Mouse (Mus musculus) hindbrain, postnatal 0 days (tissue): Measurements from ENCODE around the gene Srrm4. TPM values are rescaled to one million over a fixed set of nuclear protein-coding genes. Genes with fewer than 3 reads are reported as not detected.

ENCODE experiments used
- ATAC-seq: fragments of 200-750 bp; cut with Nextera tagmentation; 2 replicates; pipeline ENCODE4 v1.8.0; 2017; ENCODE audit warnings: mild to moderate bottlenecking, moderate TSS enrichment, moderate library complexity
- DNase-seq: peaks from one replicate; pipeline ENCODE4 v3.0.0-alpha.2; 2015; ENCODE audit warnings: low spot score
- H3K27ac ChIP-seq: fragments of 300-500 bp; sonication (generic); 2 replicates; pipeline ENCODE4 v1.5.1; 2014; ENCODE audit warnings: mild to moderate bottlenecking
- H3K27me3 ChIP-seq: fragments of 300-500 bp; sonication (generic); 2 replicates; pipeline ENCODE4 v1.6.1; 2014; ENCODE audit warnings: low read length, mixed read lengths; ENCODE audit not compliant: insufficient read depth
- H3K36me3 ChIP-seq: fragments of 300-500 bp; sonication (generic); 2 replicates; pipeline ENCODE4 v1.6.1; 2014; ENCODE audit warnings: low read length, mixed read lengths; ENCODE audit not compliant: insufficient read depth
- H3K4me1 ChIP-seq: fragments of 300-500 bp; sonication (generic); 2 replicates; pipeline ENCODE4 v1.6.1; 2014; ENCODE audit warnings: antibody characterized with exemption, low read length, mixed read lengths; ENCODE audit not compliant: insufficient read depth
- H3K4me2 ChIP-seq: fragments of 300-500 bp; sonication (generic); 2 replicates; pipeline ENCODE4 v1.6.1; 2014; ENCODE audit warnings: low read depth, mild to moderate bottlenecking, low read length, moderate library complexity, mixed read lengths
- H3K4me3 ChIP-seq: fragments of 300-500 bp; sonication (generic); 2 replicates; pipeline ENCODE4 v1.5.1; 2014; ENCODE audit warnings: low read length
- H3K9ac ChIP-seq: fragments of 300-500 bp; sonication (generic); replicated peaks from 2 replicates; pipeline ENCODE4 v1.6.1; 2014; ENCODE audit warnings: mild to moderate bottlenecking, low read length, moderate library complexity, mixed read lengths
- H3K9me3 ChIP-seq: fragments of 300-500 bp; sonication (generic); 2 replicates; pipeline ENCODE4 v1.6.1; 2016; ENCODE audit warnings: low read length, mixed read lengths
- CTCF ChIP-seq: IDR thresholded peaks from 2 replicates; pipeline ENCODE4 v1.5.1; 2016; ENCODE audit warnings: antibody characterized with exemption, control low read depth, low read depth
- WGBS: fragments of 180-500 bp; shearing (Covaris S2); extraction: QIAGEN DNeasy Blood & Tissue Kit; methylation state at CpG from one replicate; pipeline ENCODE4 v1.1.7; 2014; 5-methylcytosine and 5-hydroxymethylcytosine counted together
- polyA plus RNA-seq: library from polyadenylated mRNA; unstranded; fragments of >200 nt; fragmentation: Nextera tagmentation; extraction: Ambion mirVana; gene quantifications from 2 replicates; pipeline ENCODE4 v1.2.1, GENCODE M21; 2015
- total RNA-seq: library from RNA; depleted of rRNA; stranded (reverse); fragments of >200 nt; gene quantifications from 2 replicates; pipeline ENCODE4 v1.2.3, GENCODE M21; 2014

Gene Srrm4
- total and polyA plus RNA-seq, 2 experiments from 2014 or later: 5.9 to 12.5 TPM

DNA sequence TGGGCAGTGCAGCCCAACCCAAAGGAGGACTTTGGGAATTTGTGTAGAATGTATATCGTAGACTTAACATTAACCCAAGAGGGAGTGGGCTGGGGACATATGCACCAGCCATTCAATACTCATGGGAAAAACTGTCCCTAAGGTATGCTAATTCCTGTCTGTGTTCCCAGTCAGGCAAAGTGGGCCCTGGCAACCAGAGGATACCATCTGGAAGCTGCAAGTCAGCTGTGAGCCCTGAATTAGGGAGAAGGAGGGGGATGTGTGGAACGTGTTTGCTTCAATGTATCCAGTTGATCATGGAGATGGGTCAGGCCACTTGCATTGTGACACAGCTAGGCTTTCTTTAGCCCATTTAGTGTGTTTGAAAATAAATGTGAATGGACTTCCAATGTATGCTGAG lies 131.6 kb downstream of the Srrm4 start:
- WGBS: 41% methylated on average over 2 of the region's 2 CpGs
- no peak for TF ChIP-seq CTCF
- no peak for DNase-seq
- H3K27me3 ChIP-seq: no peaks in the 10 kb centered on the region
- H3K4me1 ChIP-seq: no peaks in the 10 kb centered on the region
- no peak overlapping the region for H3K4me3 ChIP-seq
- no peak for ATAC-seq
- H3K4me2 ChIP-seq: no peak overlapping the region
- no peak overlapping the region for H3K9ac ChIP-seq
- peaks cover 1% of the 10 kb centered on the region for H3K9me3 ChIP-seq
- no peak overlapping the region for H3K27ac ChIP-seq
- peaks cover 9% of the 10 kb centered on the region for H3K36me3 ChIP-seq

DNA sequence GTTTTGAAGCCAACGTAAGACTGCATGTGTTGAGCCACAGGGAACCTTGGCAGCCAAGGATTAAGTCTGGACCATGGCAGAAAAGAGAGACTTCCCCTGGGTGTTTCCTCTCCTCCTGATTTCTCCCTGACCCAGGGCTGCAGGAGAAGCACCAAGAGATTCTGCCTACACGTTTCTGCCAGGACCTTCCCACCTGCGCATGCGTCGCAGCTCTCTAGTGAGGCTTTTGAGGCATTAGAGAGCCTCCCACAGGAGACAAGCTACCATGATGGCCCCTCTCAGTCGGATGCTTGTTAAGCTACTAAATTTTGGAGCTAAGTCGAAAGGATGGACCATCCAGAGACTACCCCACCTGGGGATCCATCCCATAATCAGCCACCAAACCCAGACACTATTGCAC lies 133.8 kb downstream of the Srrm4 start:
- DNase-seq (no peak), ATAC-seq (no peak)
- no peak overlapping the region for H3K27ac ChIP-seq
- no peaks in the 10 kb centered on the region for H3K36me3 ChIP-seq
- no peak overlapping the region for H3K4me3 ChIP-seq
- no peak for TF ChIP-seq CTCF
- WGBS: 74% methylated on average over 7 of the region's 7 CpGs
- H3K9me3 ChIP-seq: no peaks in the 10 kb centered on the region
- no peaks in the 10 kb centered on the region; the same call in 1 of the 2 replicates for H3K4me1 ChIP-seq
- no peak overlapping the region for H3K4me2 ChIP-seq
- no peak overlapping the region for H3K9ac ChIP-seq
- no peaks in the 10 kb centered on the region for H3K27me3 ChIP-seq

DNA sequence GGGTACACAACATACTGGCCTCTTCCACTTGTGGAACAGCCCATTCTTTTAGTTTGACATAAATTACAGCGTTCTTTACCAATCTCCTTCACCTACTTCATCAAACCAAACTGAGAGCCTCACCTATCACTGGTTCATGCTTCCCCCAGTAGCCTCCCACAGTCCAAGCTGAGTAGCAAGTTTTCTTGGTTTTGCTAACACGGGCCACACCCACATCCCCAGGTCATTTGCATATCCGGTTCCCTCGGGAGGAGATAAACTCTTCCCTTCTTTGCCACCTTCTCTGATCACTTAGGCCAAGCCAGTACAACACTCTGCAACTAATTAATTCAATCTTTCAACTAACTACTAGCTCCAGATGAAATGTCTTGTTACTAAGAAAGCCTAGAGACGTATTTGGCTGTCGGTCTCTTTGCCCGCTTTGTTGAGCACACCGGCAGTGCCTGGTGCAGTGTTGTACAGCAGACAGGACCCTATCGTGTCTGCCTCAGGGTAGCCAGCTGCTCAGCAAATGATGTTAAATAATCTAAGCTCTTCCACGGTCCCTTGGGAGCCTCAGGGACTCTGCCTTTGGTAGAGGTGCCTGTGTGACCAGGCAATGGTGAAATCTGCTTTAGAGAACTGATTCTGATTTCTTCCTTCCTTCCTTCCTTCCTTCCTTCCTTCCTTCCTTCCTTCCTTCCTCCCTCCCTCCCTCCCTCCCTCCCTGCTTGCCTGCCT lies 134.7 kb downstream of the Srrm4 start:
- no peak for ATAC-seq

DNA sequence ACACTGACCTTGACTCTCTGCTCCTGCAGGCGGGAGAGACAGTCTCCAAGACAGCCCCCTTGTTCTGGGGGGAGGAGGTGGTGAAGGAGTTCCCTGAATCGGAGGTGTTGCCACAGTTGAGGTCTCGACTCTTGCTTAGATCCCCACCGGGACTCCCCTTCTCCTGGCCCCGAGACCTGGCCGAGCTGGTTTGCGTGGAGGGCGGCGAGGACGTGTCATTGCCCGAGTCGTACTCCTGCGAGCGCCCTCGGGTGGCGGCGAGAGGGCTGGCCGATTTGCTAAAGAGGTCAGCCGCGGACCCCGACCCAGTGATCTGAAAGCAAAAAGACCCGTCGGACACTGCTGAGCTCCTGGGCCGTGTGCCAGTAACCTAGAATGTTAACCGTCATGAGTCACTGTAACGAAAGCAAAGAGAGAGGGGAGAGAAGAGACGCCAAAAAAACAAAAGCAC lies 138.2 kb downstream of the Srrm4 start:
- Histone ChIP-seq H3K27ac (no peak overlapping the region), H3K36me3 (no peaks in the 10 kb centered on the region), H3K27me3 (no peaks in the 10 kb centered on the region), H3K9ac (no peak overlapping the region), H3K9me3 (no peaks in the 10 kb centered on the region), H3K4me3 (peak overlapping the region; percentile 7; the same call in 1 of the 2 replicates), H3K4me2 (peak overlapping the region; percentile 47), H3K4me1 (no peaks in the 10 kb centered on the region; the same call in 1 of the 2 replicates)
- peak; percentile 80 for DNase-seq
- ATAC-seq: peak; percentile 35; the same call in 1 of the 2 replicates
- TF ChIP-seq CTCF: peak; percentile 73
- 7% methylated on average over 27 of the region's 27 CpGs for WGBS

More for the DNA sequence above, 134.7 kb downstream of the Srrm4 start:
- no peak for DNase-seq
- H3K4me3 ChIP-seq: no peak overlapping the region
- H3K4me1 ChIP-seq: no peaks in the 10 kb centered on the region; the same call in 1 of the 2 replicates
- H3K9me3 ChIP-seq: no peaks in the 10 kb centered on the region
- H3K27ac ChIP-seq: no peak overlapping the region
- no peak for TF ChIP-seq CTCF
- no peak overlapping the region for H3K9ac ChIP-seq
- H3K36me3 ChIP-seq: no peaks in the 10 kb centered on the region
- WGBS: 31% methylated on average over 10 of the region's 10 CpGs
- H3K4me2 ChIP-seq: no peak overlapping the region
- no peaks in the 10 kb centered on the region for H3K27me3 ChIP-seq

DNA sequence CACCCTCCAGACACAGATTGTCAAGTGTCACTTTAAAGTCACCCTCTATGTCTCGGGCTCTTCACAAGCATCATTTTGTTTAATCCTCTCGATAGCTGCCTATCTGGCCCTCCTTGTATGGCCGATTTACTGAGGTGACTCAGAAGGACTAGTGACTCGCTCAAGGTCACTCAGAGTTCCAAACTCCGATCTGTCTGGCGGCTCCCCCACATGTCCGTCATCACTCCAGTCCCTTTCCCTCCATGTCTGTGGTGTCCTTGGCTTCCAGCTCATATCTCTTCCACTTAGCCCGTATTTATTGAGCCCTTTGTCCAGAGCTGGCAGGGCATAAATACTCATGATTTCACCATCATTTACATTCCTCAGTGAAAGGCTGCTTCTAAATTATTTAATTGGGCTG lies 140.7 kb downstream of the Srrm4 start:
- Histone ChIP-seq H3K36me3 (no peaks in the 10 kb centered on the region), H3K27ac (no peak overlapping the region), H3K27me3 (no peaks in the 10 kb centered on the region), H3K4me3 (no peak overlapping the region), H3K4me2 (no peak overlapping the region), H3K4me1 (no peaks in the 10 kb centered on the region; the same call in 1 of the 2 replicates), H3K9ac (no peak overlapping the region), H3K9me3 (no peaks in the 10 kb centered on the region)
- TF ChIP-seq CTCF: no peak
- WGBS: 88% methylated on average over 8 of the region's 8 CpGs
- DNase-seq (no peak), ATAC-seq (no peak)

DNA sequence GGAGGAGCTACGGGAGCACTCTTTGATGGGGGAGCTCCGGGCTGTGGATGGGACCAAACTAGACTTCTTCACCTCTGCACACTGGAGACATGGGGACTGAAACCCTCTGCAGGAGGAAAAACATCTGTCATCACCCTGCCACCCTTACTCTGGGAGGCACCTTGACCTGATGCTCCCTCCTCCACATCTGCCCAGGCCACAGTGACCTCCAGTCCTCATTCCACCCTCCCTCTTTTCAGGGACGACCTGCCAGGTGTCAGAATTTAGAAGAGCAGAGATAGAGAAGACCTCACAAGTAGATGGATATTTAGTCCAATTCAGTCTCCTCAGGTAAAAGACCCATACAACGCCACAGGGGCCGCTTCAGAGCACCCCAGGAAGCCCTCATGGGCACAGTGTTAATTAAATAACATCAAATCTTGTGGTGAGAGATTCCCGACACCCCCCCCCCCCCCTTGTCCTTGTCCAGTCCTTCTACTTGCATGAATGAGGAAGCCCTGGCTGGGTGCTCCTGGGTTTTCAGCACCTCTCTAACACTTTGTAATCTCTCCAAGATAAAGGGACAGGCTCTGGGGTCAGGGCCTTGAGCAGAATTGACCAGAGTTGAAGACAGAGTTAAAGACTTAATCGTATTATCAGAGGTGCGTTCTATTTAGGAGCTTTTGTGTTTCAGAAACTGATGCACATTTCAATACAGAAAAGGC lies 141.9 kb downstream of the Srrm4 start:
- Histone ChIP-seq H3K4me1 (no peaks in the 10 kb centered on the region; the same call in 1 of the 2 replicates), H3K9ac (no peak overlapping the region), H3K9me3 (no peaks in the 10 kb centered on the region), H3K4me2 (no peak overlapping the region), H3K27me3 (no peaks in the 10 kb centered on the region), H3K36me3 (no peaks in the 10 kb centered on the region), H3K4me3 (no peak overlapping the region), H3K27ac (no peak overlapping the region)
- no peak for TF ChIP-seq CTCF
- WGBS: 67% methylated on average over 8 of the region's 8 CpGs
- ATAC-seq (no peak), DNase-seq (no peak)
